Mouse (Mus musculus) ES-E14 (cell line): ENCODE results near the gene Fam189a1. TPM values are rescaled to one million over a fixed set of nuclear protein-coding genes. Genes with fewer than 3 reads are reported as not detected.

ENCODE experiments used
- DNase-seq: peaks from one replicate; pipeline ENCODE4 v3.0.0-alpha.2; 2013; ENCODE audit warnings: low read depth, low spot score
- H3K27ac ChIP-seq: 2 replicates; pipeline ENCODE4 v1.5.1; 2012; ENCODE audit warnings: low read depth, mild to moderate bottlenecking, low read length, moderate library complexity, mixed read lengths; ENCODE audit not compliant: poor library complexity, insufficient read depth, severe bottlenecking
- H3K36me3 ChIP-seq: 2 replicates; pipeline ENCODE4 v1.6.1; 2012; ENCODE audit warnings: mild to moderate bottlenecking, low read length, moderate library complexity, mixed read lengths; ENCODE audit not compliant: control insufficient read depth, poor library complexity, insufficient read depth, severe bottlenecking
- H3K4me1 ChIP-seq, 2 experiments: fragments of 150-350 bp in 1 of 2; sonication (generic) in 1 of 2; 2 replicates each; pipeline ENCODE4 v1.6.1; 2012; ENCODE audit warnings: low read length in 2 of 2, mild to moderate bottlenecking in 1 of 2, mixed read lengths in 1 of 2; ENCODE audit not compliant: control insufficient read depth in 2 of 2, insufficient read depth in 2 of 2, poor library complexity in 1 of 2
- H3K4me3 ChIP-seq, 2 experiments: fragments of 150-350 bp in 1 of 2; sonication (generic) in 1 of 2; 2 replicates each; pipeline ENCODE4 v1.5.1; 2012; ENCODE audit warnings: low read length in 2 of 2, low read depth in 1 of 2, mild to moderate bottlenecking in 1 of 2, mixed read lengths in 1 of 2; ENCODE audit not compliant: insufficient read depth in 1 of 2, poor library complexity in 1 of 2, severe bottlenecking in 1 of 2
- H3K9ac ChIP-seq: 2 replicates; pipeline ENCODE4 v1.6.1; 2012; ENCODE audit warnings: low read depth, mild to moderate bottlenecking, low read length, mixed read lengths; ENCODE audit not compliant: poor library complexity, insufficient read depth, severe bottlenecking
- H3K9me3 ChIP-seq: fragments of 150-350 bp; sonication (generic); 2 replicates; pipeline ENCODE4 v1.6.1; 2012; ENCODE audit warnings: low read depth, mild to moderate bottlenecking, low read length; ENCODE audit not compliant: control insufficient read depth, insufficient read depth
- CHD2 ChIP-seq: IDR thresholded peaks from 2 replicates; pipeline ENCODE4 v1.6.1; 2014; ENCODE audit warnings: mild to moderate bottlenecking, low read depth, low read length, inconsistent platforms
- HCFC1 ChIP-seq: IDR thresholded peaks from 2 replicates; pipeline ENCODE4 v1.6.1; 2012; ENCODE audit warnings: low read length, inconsistent platforms, borderline replicate concordance; ENCODE audit not compliant: insufficient read depth
- MAFK ChIP-seq: IDR thresholded peaks from 2 replicates; pipeline ENCODE4 v1.6.1; 2014; ENCODE audit warnings: mild to moderate bottlenecking, low read depth, low read length, inconsistent platforms; ENCODE audit not compliant: insufficient read depth
- ZC3H11A ChIP-seq: IDR thresholded peaks from 2 replicates; pipeline ENCODE4 v1.6.1; 2012; ENCODE audit warnings: low read depth, mild to moderate bottlenecking, inconsistent platforms, low read length, borderline replicate concordance
- ZNF384 ChIP-seq: IDR thresholded peaks from 2 replicates; pipeline ENCODE4 v1.6.1; 2012; ENCODE audit warnings: low read depth, low read length, inconsistent platforms
- in situ Hi-C, 2 experiments: fragments of 600-800 bp; cut with MboI; formaldehyde crosslinking; loops; one replicate each; pipeline ENCODE4 v1.15.1; 2025; ENCODE audit warnings: low sequenced_read_pairs in 2 of 2, inconsistent platforms in 1 of 2; ENCODE audit not compliant: unreplicated experiment in 2 of 2
- total RNA-seq: library from RNA; depleted of rRNA; stranded (reverse); fragments of 300-350 nt; gene quantifications from 2 replicates; pipeline ENCODE4 v1.2.3, GENCODE M21; 2012

Gene Fam189a1
- total RNA-seq, 1 experiment = 0.67 TPM

GRCm38 (mm10) chr7:64743610-64744009 is 412.8 kb downstream of the Fam189a1 start:
- no peak overlapping the region for H3K4me3 ChIP-seq
- H3K9me3 ChIP-seq = no peaks in the 10 kb centered on the region
- no peaks in the 10 kb centered on the region for H3K36me3 ChIP-seq
- TF ChIP-seq ZNF384 (no peak), MAFK (no peak), ZC3H11A (no peak), CHD2 (no peak), HCFC1 (no peak)
- no peaks in the 10 kb centered on the region for H3K4me1 ChIP-seq
- in situ Hi-C loops = loop anchor here in 1 of 2 experiments (25.0 kb wide), 1 partner anchor 306 kb away; no protein-coding TSS in a partner anchor
- no peak for DNase-seq
- H3K9ac ChIP-seq = no peak overlapping the region
- H3K27ac ChIP-seq = no peak overlapping the region

- DNase-seq = peak; percentile 80
- H3K9ac ChIP-seq = no peak overlapping the region
- H3K4me1 ChIP-seq = no peaks in the 10 kb centered on the region
- H3K36me3 ChIP-seq = no peaks in the 10 kb centered on the region
- no peaks in the 10 kb centered on the region for H3K9me3 ChIP-seq
- H3K27ac ChIP-seq = no peak overlapping the region
- no peak overlapping the region; a peak in 1 of 4 replicates for H3K4me3 ChIP-seq
- in situ Hi-C loops = loop anchor here in 1 of 2 experiments (25.0 kb wide), 1 partner anchor 304 kb away; no protein-coding TSS in a partner anchor
- TF ChIP-seq ZC3H11A (peak; percentile 76; the same call in 1 of the 2 replicates), ZNF384 (no peak)
Observed at GRCm38 (mm10) chr7:64741333-64742307, 414.8 kb downstream of the Fam189a1 start.

GRCm38 (mm10) chr7:64739131-64739530 is 417.2 kb downstream of the Fam189a1 start:
- Histone ChIP-seq H3K4me3 (no peak overlapping the region), H3K36me3 (no peaks in the 10 kb centered on the region), H3K4me1 (no peaks in the 10 kb centered on the region), H3K9ac (no peak overlapping the region), H3K9me3 (no peaks in the 10 kb centered on the region), H3K27ac (no peak overlapping the region)
- in situ Hi-C loops = loop anchor here in 1 of 2 experiments (10.0 to 25.0 kb wide), 2 partner anchors 64 to 302 kb away; no protein-coding TSS in a partner anchor
- DNase-seq = no peak
- TF ChIP-seq HCFC1 = no peak
- no peak for TF ChIP-seq ZC3H11A
- TF ChIP-seq ZNF384 = no peak
- no peak for TF ChIP-seq MAFK

GRCm38 (mm10) chr7:64729785-64730184 is 426.6 kb downstream of the Fam189a1 start:
- no peaks in the 10 kb centered on the region for H3K4me1 ChIP-seq
- H3K9me3 ChIP-seq = no peaks in the 10 kb centered on the region
- TF ChIP-seq MAFK = 0 out of 2 replicates have a peak, but pooled peaks have one; percentile 6
- no peak for TF ChIP-seq ZNF384
- TF ChIP-seq ZC3H11A = no peak
- H3K27ac ChIP-seq = no peak overlapping the region
- peak; percentile 80 for DNase-seq
- no peak overlapping the region for H3K4me3 ChIP-seq
- in situ Hi-C loops = loop anchor here in 1 of 2 experiments (10.0 to 25.0 kb wide), 2 partner anchors 55 to 292 kb away; no protein-coding TSS in a partner anchor
- no peak overlapping the region for H3K9ac ChIP-seq
- no peaks in the 10 kb centered on the region for H3K36me3 ChIP-seq
